Comparison of ENCODE assay signal across 8 mouse cellular contexts in the genomic region with DNA sequence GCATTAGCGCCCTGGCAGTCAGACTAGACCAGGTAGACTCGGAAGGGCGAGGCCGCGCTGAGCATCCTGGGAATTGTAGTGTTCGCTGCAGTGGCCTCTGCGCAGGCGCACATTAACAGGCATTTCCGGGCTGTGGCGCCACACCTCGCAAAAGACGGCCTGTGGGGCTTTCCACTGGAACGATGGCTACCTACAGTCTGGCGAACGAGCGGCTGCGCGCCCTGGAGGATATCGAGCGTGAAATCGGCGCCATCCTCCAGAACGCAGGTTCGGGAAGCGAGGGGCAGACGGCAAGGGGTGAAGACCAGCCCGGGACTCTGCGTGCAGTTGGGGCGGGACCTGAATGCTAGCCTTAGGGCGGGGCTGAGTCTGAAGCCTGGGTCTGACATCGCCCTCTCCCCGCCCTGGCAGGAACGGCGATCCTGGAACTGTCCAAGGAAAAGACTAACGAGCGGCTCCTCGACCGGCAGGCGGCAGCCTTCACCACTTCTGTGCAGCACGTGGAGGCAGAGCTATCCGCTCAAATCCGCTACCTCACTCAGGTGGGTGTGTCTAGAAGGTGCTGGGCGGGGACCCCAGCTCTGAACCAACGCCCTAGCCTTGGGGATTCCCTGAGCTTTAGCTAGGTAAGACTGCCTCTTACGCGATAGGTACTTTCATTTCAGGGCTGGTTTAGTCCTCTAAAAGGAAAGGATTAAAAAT. TPM values are rescaled to one million over a fixed set of nuclear protein-coding genes. Genes with fewer than 3 reads are reported as not detected.
DNase-seq lines count a peak whose midpoint lies in the region; ATAC-seq and TF ChIP-seq lines count a peak whose summit lies in the region.

A gene (plus strand): TSS at position 123 of the 702 bp plus-strand sequence.

- H3K27me3 ChIP-seq in E14TG2a.4 (ENCODE audit: insufficient read depth, low read length), result peaks cover 5% of the 10 kb centered on the region; the same call in 1 of the 2 replicates
- no peaks in the 10 kb centered on the region for H3K27me3 ChIP-seq in forebrain, embryonic 12.5 days
- H3K27me3 ChIP-seq in heart, postnatal 0 days (ENCODE audit: control insufficient read depth, insufficient read depth, low read length), result no peaks in the 10 kb centered on the region
- no peaks in the 10 kb centered on the region for H3K27me3 ChIP-seq in liver, embryonic 16.5 days (ENCODE audit: control insufficient read depth, insufficient read depth, low read depth, low read length)
- no peaks in the 10 kb centered on the region for H3K27me3 ChIP-seq in neural tube, embryonic 13.5 days
- H3K27me3 ChIP-seq in testis, adult 2 months (ENCODE audit: control insufficient read depth, insufficient read depth, low read length), result no peaks in the 10 kb centered on the region

- H3K27ac ChIP-seq in forebrain, embryonic 12.5 days, result peak within 1 kb of the TSS; percentile 97
- peak within 1 kb of the TSS; percentile 94 for H3K27ac ChIP-seq in heart, postnatal 0 days (ENCODE audit: low read depth)
- peak within 1 kb of the TSS; percentile 96 for H3K27ac ChIP-seq in liver, embryonic 16.5 days (ENCODE audit: low read length)
- H3K27ac ChIP-seq in neural tube, embryonic 13.5 days (replicated peaks), result peak within 1 kb of the TSS; percentile 96
- peak within 1 kb of the TSS; percentile 98 for H3K27ac ChIP-seq in testis, adult 2 months (ENCODE audit: control insufficient read depth, insufficient read depth, low read depth, low read length)

- no peak for TF ChIP-seq EP300 in heart, postnatal 0 days (IDR thresholded peaks at IDR 0.05; ENCODE audit: low read depth)

- peaks cover 26% of the 10 kb centered on the region for H3K36me3 ChIP-seq in E14TG2a.4 (ENCODE audit: insufficient read depth, low read length)
- H3K36me3 ChIP-seq in forebrain, embryonic 12.5 days (replicated peaks), result peaks cover 3% of the 10 kb centered on the region; the same call in 1 of the 2 replicates
- H3K36me3 ChIP-seq in heart, postnatal 0 days (replicated peaks; ENCODE audit: control insufficient read depth, insufficient read depth, low read length), result peaks cover 15% of the 10 kb centered on the region
- H3K36me3 ChIP-seq in liver, embryonic 16.5 days (ENCODE audit: control insufficient read depth, insufficient read depth), result no peaks in the 10 kb centered on the region
- H3K36me3 ChIP-seq in neural tube, embryonic 13.5 days, result 0 out of 2 replicates have a peak, but pooled peaks cover 5% of the 10 kb centered on the region
- peaks cover 1% of the 10 kb centered on the region for H3K36me3 ChIP-seq in testis, adult 2 months (ENCODE audit: control insufficient read depth, insufficient read depth, low read length)

- peak; percentile 56 for TF ChIP-seq CTCF in E14TG2a.4 (conservative IDR thresholded peaks at IDR 0.05; ENCODE audit: low read length)
- TF ChIP-seq CTCF in heart, postnatal 0 days (IDR thresholded peaks at IDR 0.05; ENCODE audit: low read depth), result peak; percentile 93
- TF ChIP-seq CTCF in testis, adult 2 months (IDR thresholded peaks at IDR 0.05; ENCODE audit: control insufficient read depth, insufficient read depth, insufficient replicate concordance, low read depth, low read length), result peak; percentile 73; the same call in 1 of the 2 replicates

- DNase-seq in c-Kit-positive CD71-positive TER-119-positive erythroid progenitor cells, embryonic 14.5 days (ENCODE audit: low spot score), result peak; percentile 94
- DNase-seq in heart, postnatal 0 days (ENCODE audit: low spot score), result peak; percentile 97
- peak; percentile 97 to 99 for DNase-seq in kidney, postnatal 4 days

- peak; percentile 97 for ATAC-seq in forebrain, embryonic 12.5 days (ENCODE audit: low FRiP score)
- peak; percentile 99 for ATAC-seq in heart, postnatal 0 days (ENCODE audit: insufficient read depth, low read depth)
- peak; percentile 93 for ATAC-seq in liver, embryonic 16.5 days (ENCODE audit: low read depth)
- peak; percentile 97 for ATAC-seq in neural tube, embryonic 13.5 days (ENCODE audit: low read depth)

- TF ChIP-seq POLR2A in testis, adult 2 months (IDR thresholded peaks at IDR 0.05; ENCODE audit: control insufficient read depth, low read depth, low read length), result peak; percentile 86

- H3K9ac ChIP-seq in forebrain, embryonic 12.5 days, result peak within 1 kb of the TSS; percentile 82
- H3K9ac ChIP-seq in heart, postnatal 0 days (replicated peaks; ENCODE audit: low read depth, low read length), result peak within 1 kb of the TSS; percentile 60
- peak within 1 kb of the TSS; percentile 80 for H3K9ac ChIP-seq in liver, embryonic 16.5 days (ENCODE audit: low read depth, low read length)
- peak within 1 kb of the TSS; percentile 80 for H3K9ac ChIP-seq in neural tube, embryonic 13.5 days

- no peaks in the 10 kb centered on the region for H3K9me3 ChIP-seq in E14TG2a.4 (ENCODE audit: low read length)
- H3K9me3 ChIP-seq in forebrain, embryonic 12.5 days, result no peaks in the 10 kb centered on the region
- no peaks in the 10 kb centered on the region for H3K9me3 ChIP-seq in heart, postnatal 0 days (replicated peaks; ENCODE audit: control insufficient read depth, low read length)
- H3K9me3 ChIP-seq in liver, embryonic 16.5 days (replicated peaks; ENCODE audit: control insufficient read depth, low read length), result no peaks in the 10 kb centered on the region
- H3K9me3 ChIP-seq in neural tube, embryonic 13.5 days, result no peaks in the 10 kb centered on the region

- peaks cover 22% of the 10 kb centered on the region for H3K4me1 ChIP-seq in E14TG2a.4 (replicated peaks; ENCODE audit: low read depth, low read length)
- peaks cover 15% of the 10 kb centered on the region for H3K4me1 ChIP-seq in forebrain, embryonic 12.5 days
- H3K4me1 ChIP-seq in heart, postnatal 0 days (ENCODE audit: control insufficient read depth, insufficient read depth), result no peaks in the 10 kb centered on the region
- peaks cover 17% of the 10 kb centered on the region for H3K4me1 ChIP-seq in liver, embryonic 16.5 days (ENCODE audit: control insufficient read depth, low read depth, low read length)
- H3K4me1 ChIP-seq in neural tube, embryonic 13.5 days (replicated peaks), result peaks cover 24% of the 10 kb centered on the region
- H3K4me1 ChIP-seq in testis, adult 2 months (ENCODE audit: control insufficient read depth, insufficient read depth, low read length), result peaks cover 5% of the 10 kb centered on the region; the same call in 1 of the 2 replicates

- H3K4me2 ChIP-seq in forebrain, embryonic 12.5 days, result peak within 1 kb of the TSS; percentile 64
- peak within 1 kb of the TSS; percentile 65 for H3K4me2 ChIP-seq in heart, postnatal 0 days (ENCODE audit: low read depth, low read length)
- peak within 1 kb of the TSS; percentile 88 for H3K4me2 ChIP-seq in liver, embryonic 16.5 days (ENCODE audit: low read depth, low read length)
- peak within 1 kb of the TSS; percentile 60 for H3K4me2 ChIP-seq in neural tube, embryonic 13.5 days

- under 1% methylated on average over 46 of the region's 46 CpGs for WGBS in forebrain, embryonic 12.5 days
- WGBS in heart, postnatal 0 days, result under 1% methylated on average over 46 of the region's 46 CpGs
- under 1% methylated on average over 46 of the region's 46 CpGs for WGBS in liver, embryonic 16.5 days (ENCODE audit: insufficient replicate concordance)
- WGBS in neural tube, embryonic 13.5 days, result under 1% methylated on average over 46 of the region's 46 CpGs

- H3K4me3 ChIP-seq in E14TG2a.4 (replicated peaks; ENCODE audit: low read length), result peak within 1 kb of the TSS; percentile 95
- peak within 1 kb of the TSS; percentile 68 for H3K4me3 ChIP-seq in forebrain, embryonic 12.5 days (replicated peaks)
- peak within 1 kb of the TSS; percentile 66 for H3K4me3 ChIP-seq in heart, postnatal 0 days (ENCODE audit: low read depth, low read length)
- peak within 1 kb of the TSS; percentile 74 for H3K4me3 ChIP-seq in liver, embryonic 16.5 days (ENCODE audit: low read depth, low read length)
- peak within 1 kb of the TSS; percentile 61 for H3K4me3 ChIP-seq in neural tube, embryonic 13.5 days
- H3K4me3 ChIP-seq in testis, adult 2 months (ENCODE audit: control insufficient read depth, low read depth, low read length), result peak within 1 kb of the TSS; percentile 97

RNA-seq across cellular contexts. Expression of the gene that starts here (rescaled TPM):
- 32.1 and 32.5 TPM in 2 replicates for polyA plus RNA-seq in forebrain, embryonic 12.5 days (2016; fragmentation: Nextera tagmentation; extraction: Ambion mirVana)
- total RNA-seq in heart, postnatal 0 days (2014; rRNA removed; ENCODE audit: low replicate concordance), result 9.0 and 28.3 TPM in 2 replicates
- 13.7 and 15.9 TPM in 2 replicates for polyA plus RNA-seq in heart, postnatal 0 days (2015; fragmentation: Nextera tagmentation; extraction: Ambion mirVana)
- 12.8 and 13.7 TPM in 2 replicates for polyA plus RNA-seq in liver, embryonic 16.5 days (2015; fragmentation: Nextera tagmentation; extraction: Ambion mirVana)
- polyA plus RNA-seq in neural tube, embryonic 13.5 days (2015; fragmentation: Nextera tagmentation; extraction: Ambion mirVana), result 45.3 and 46.0 TPM in 2 replicates
- polyA plus RNA-seq in testis, adult 2 months (2012; rRNA removed), result 8.3 and 10.2 TPM in 2 replicates

Comparison
In these comparisons a context has a peak if more than half of its experiments do, and no peak if none do; other contexts are left out.
1. Peak in every context shown above with its lines: DNase-seq, ATAC-seq, H3K4me3 ChIP-seq and H3K27ac ChIP-seq.